Mouse (Mus musculus) embryonic fibroblast, embryonic 13.5 days (primary cell): ENCODE results near the gene Unc13a.

Experiments
- CTCF ChIP-seq: IDR thresholded peaks from 2 replicates; pipeline ENCODE4 v1.5.1; 2011; ENCODE audit warnings: mild to moderate bottlenecking, control low read depth, low read length, moderate library complexity, borderline replicate concordance; ENCODE audit not compliant: insufficient read depth
- POLR2A ChIP-seq: IDR thresholded peaks from 2 replicates; pipeline ENCODE4 v1.6.1; 2011; ENCODE audit warnings: low read depth, mild to moderate bottlenecking, control low read depth, low read length, moderate library complexity

- TF ChIP-seq POLR2A: no peak; the same call in 1 of the 2 replicates
- TF ChIP-seq CTCF: no peak
Observed at GRCm38 (mm10) chr8:71680471-71680870, 8.9 kb upstream of the Unc13a start.
